Mouse (Mus musculus) forebrain, embryonic 14.5 days (tissue): ENCODE results near the gene Utf1. TPM values are rescaled to one million over a fixed set of nuclear protein-coding genes. Genes with fewer than 3 reads are reported as not detected.
A peak's percentile ranks its signal among the peaks of the same experiment; 100 is the strongest.

Source experiments
- ATAC-seq: fragments of 200-750 bp; cut with Nextera tagmentation; 2 replicates; pipeline ENCODE4 v1.8.0; 2017; ENCODE audit warnings: mild to moderate bottlenecking, moderate library complexity
- DNase-seq: peaks from one replicate; pipeline ENCODE4 v3.0.0-alpha.2; 2015; ENCODE audit warnings: low spot score
- H3K27ac ChIP-seq: fragments of 300-500 bp; sonication (generic); 2 replicates; pipeline ENCODE4 v1.5.1; 2014; ENCODE audit warnings: low read depth, mild to moderate bottlenecking, control low read depth, low read length, moderate library complexity
- H3K27me3 ChIP-seq: fragments of 300-500 bp; sonication (generic); replicated peaks from 2 replicates; pipeline ENCODE4 v1.6.1; 2014; ENCODE audit warnings: low read length, control low read depth, mixed read lengths; ENCODE audit not compliant: control insufficient read depth, insufficient read depth
- H3K36me3 ChIP-seq: fragments of 300-500 bp; sonication (generic); 2 replicates; pipeline ENCODE4 v1.6.1; 2014; ENCODE audit warnings: low read length, control low read depth; ENCODE audit not compliant: control insufficient read depth, insufficient read depth
- H3K4me1 ChIP-seq: fragments of 300-500 bp; sonication (generic); 2 replicates; pipeline ENCODE4 v1.6.1; 2014; ENCODE audit warnings: antibody characterized with exemption, low read length, control low read depth; ENCODE audit not compliant: control insufficient read depth, insufficient read depth
- H3K4me2 ChIP-seq: fragments of 300-500 bp; sonication (generic); 2 replicates; pipeline ENCODE4 v1.6.1; 2014; ENCODE audit warnings: mild to moderate bottlenecking, control low read depth, low read length
- H3K4me3 ChIP-seq: fragments of 300-500 bp; sonication (generic); 2 replicates; pipeline ENCODE4 v1.5.1; 2014; ENCODE audit warnings: low read depth, low read length, control low read depth
- H3K9ac ChIP-seq: fragments of 300-500 bp; sonication (generic); 2 replicates; pipeline ENCODE4 v1.6.1; 2014; ENCODE audit warnings: mild to moderate bottlenecking, low read length, control low read depth, moderate library complexity
- H3K9me3 ChIP-seq: fragments of 300-500 bp; sonication (generic); replicated peaks from 2 replicates; pipeline ENCODE4 v1.6.1; 2016; ENCODE audit warnings: low read length, control low read depth, mixed read lengths; ENCODE audit not compliant: control insufficient read depth
- whole genome bisulfite sequencing: fragments of 180-500 bp; shearing (Covaris S2); extraction: QIAGEN DNeasy Blood & Tissue Kit; methylation state at CpG from one replicate; pipeline ENCODE4 v1.1.7; 2014; 5-methylcytosine and 5-hydroxymethylcytosine counted together
- polyA plus RNA-seq: library from polyadenylated mRNA; unstranded; fragments of >200 nt; fragmentation: Nextera tagmentation; extraction: Ambion mirVana; gene quantifications from 2 replicates; pipeline ENCODE4 v1.2.1, GENCODE M21; 2014

Utf1 gene
- polyA plus RNA-seq, 1 experiment from 2014 or later: not detected

DNA sequence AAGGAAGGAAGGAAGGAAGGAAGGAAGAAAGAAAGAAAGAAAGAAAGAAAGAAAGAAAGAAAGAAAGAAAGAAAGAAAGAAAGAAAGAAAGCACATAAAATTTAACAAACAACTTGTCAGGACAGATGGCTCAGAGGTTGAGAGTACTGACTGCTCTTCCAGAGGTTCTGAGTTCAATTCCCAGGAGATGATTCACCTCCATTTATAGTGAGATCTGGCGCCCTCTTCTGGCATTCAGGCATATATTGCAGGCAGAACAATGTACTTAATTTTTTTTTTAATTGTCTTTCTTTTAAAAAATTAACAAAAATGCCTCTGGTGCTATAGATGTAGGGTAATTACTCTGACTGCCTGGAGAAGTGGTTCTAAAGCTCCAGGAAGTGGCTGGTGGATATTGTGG is 27.2 kb upstream of the Utf1 start:
- peak; percentile 53 for DNase-seq
- no peak for ATAC-seq
- H3K27me3 ChIP-seq: peaks cover 26% of the 10 kb centered on the region
- no peak overlapping the region for H3K4me2 ChIP-seq
- no peaks in the 10 kb centered on the region for H3K9me3 ChIP-seq
- H3K4me3 ChIP-seq: no peak overlapping the region
- H3K27ac ChIP-seq: no peak overlapping the region
- no peaks in the 10 kb centered on the region for H3K36me3 ChIP-seq
- H3K9ac ChIP-seq: no peak overlapping the region
- no peaks in the 10 kb centered on the region for H3K4me1 ChIP-seq
- WGBS: 0% methylated on average over 1 of the region's 1 CpGs

GRCm38 (mm10) chr7:139918262-139918661 is 25.3 kb upstream of the Utf1 start:
- peaks cover 22% of the 10 kb centered on the region for H3K27me3 ChIP-seq

GRCm38 (mm10) chr7:139930732-139931131 is 12.9 kb upstream of the Utf1 start:
- Histone ChIP-seq H3K4me3 (no peak overlapping the region), H3K36me3 (no peaks in the 10 kb centered on the region), H3K9ac (no peak overlapping the region), H3K4me2 (no peak overlapping the region), H3K27ac (no peak overlapping the region), H3K4me1 (no peaks in the 10 kb centered on the region), H3K27me3 (no peaks in the 10 kb centered on the region), H3K9me3 (no peaks in the 10 kb centered on the region)
- DNase-seq (peak; percentile 62), ATAC-seq (peak; percentile 55; the same call in 1 of the 2 replicates)
- 11% methylated on average over 11 of the region's 11 CpGs for WGBS

More at GRCm38 (mm10) chr7:139918262-139918661, 25.3 kb upstream of the Utf1 start:
- H3K4me2 ChIP-seq: no peak overlapping the region
- no peaks in the 10 kb centered on the region for H3K4me1 ChIP-seq
- H3K27ac ChIP-seq: no peak overlapping the region
- no peak overlapping the region for H3K9ac ChIP-seq
- no peak overlapping the region for H3K4me3 ChIP-seq
- 74% methylated on average over 4 of the region's 4 CpGs for WGBS
- DNase-seq: no peak
- no peak for ATAC-seq
- no peaks in the 10 kb centered on the region for H3K36me3 ChIP-seq
- no peaks in the 10 kb centered on the region for H3K9me3 ChIP-seq

DNA sequence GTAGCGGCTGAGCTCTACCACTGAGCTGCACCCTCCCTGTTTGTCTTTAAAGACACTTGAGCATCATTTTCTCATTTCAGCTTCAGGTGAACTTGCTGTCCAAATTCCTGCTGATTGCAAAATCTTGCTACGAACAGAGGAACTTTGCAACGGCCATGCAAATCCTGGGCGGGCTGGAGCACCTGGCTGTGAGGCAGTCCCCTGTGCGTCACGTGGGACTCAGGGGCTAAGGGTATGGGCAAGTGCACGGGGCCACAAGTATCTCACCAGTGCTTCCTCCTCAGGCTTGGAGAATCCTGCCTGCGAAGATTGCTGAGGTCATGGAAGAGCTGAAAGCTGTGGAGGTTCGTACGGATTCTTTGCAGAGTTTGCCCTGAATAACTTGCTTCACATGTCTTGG is 6.9 kb upstream of the Utf1 start:
- no peaks in the 10 kb centered on the region for H3K4me1 ChIP-seq
- WGBS: 92% methylated on average over 10 of the region's 10 CpGs
- H3K4me3 ChIP-seq: no peak overlapping the region
- ATAC-seq (no peak), DNase-seq (no peak)
- no peak overlapping the region for H3K27ac ChIP-seq
- H3K36me3 ChIP-seq: no peaks in the 10 kb centered on the region
- H3K9me3 ChIP-seq: no peaks in the 10 kb centered on the region
- H3K9ac ChIP-seq: no peak overlapping the region
- no peak overlapping the region for H3K4me2 ChIP-seq
- peaks cover 4% of the 10 kb centered on the region for H3K27me3 ChIP-seq

DNA sequence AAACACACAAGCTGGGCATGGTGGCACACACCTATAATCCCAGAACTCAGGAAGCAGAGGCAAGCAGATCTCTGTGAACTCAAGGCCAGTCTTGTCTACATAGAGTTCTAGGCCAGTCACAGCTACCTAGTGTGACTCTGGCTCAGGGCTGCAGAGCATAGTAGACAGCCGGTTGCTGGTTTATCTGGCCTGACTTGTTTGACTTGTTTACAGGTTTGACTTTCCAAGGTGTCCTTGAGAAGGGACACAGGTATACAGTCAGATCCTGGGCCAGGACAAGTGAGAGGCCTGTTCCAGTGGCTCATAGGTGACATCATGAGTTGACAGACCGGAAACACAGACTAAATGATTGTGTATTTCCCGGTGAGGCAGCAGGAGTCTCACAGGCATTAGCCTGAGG is 6.5 kb upstream of the Utf1 start:
- H3K27ac ChIP-seq: no peak overlapping the region
- H3K36me3 ChIP-seq: no peaks in the 10 kb centered on the region
- no peak for DNase-seq
- ATAC-seq: no peak
- H3K27me3 ChIP-seq: peaks cover 8% of the 10 kb centered on the region
- no peak overlapping the region for H3K4me2 ChIP-seq
- H3K4me1 ChIP-seq: no peaks in the 10 kb centered on the region
- H3K9ac ChIP-seq: no peak overlapping the region
- WGBS: 78% methylated on average over 3 of the region's 3 CpGs
- no peaks in the 10 kb centered on the region for H3K9me3 ChIP-seq
- H3K4me3 ChIP-seq: no peak overlapping the region

DNA sequence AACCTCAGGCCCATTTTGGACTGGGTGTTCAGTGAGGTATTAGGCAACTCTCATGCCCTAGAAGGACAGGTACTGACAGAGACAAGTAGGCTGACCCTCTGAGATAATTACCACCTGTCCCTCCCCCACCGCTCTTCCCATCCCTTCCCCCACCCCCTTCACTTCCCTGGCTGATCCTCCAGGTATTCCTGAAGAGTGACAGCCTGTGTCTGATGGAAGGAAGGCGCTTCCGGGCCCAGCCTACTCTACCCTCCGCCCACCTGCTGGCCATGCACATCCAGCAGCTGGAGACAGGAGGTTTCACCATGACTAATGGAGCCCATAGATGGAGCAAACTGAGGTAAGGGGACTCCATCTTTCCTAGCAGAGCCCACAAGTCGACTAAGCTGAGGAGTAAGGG is 5.8 kb upstream of the Utf1 start:
- Histone ChIP-seq H3K27ac (no peak overlapping the region), H3K4me2 (no peak overlapping the region), H3K4me1 (no peaks in the 10 kb centered on the region), H3K36me3 (no peaks in the 10 kb centered on the region), H3K4me3 (no peak overlapping the region), H3K27me3 (peaks cover 15% of the 10 kb centered on the region), H3K9ac (no peak overlapping the region), H3K9me3 (no peaks in the 10 kb centered on the region)
- 74% methylated on average over 5 of the region's 5 CpGs for WGBS
- no peak for DNase-seq
- ATAC-seq: no peak

DNA sequence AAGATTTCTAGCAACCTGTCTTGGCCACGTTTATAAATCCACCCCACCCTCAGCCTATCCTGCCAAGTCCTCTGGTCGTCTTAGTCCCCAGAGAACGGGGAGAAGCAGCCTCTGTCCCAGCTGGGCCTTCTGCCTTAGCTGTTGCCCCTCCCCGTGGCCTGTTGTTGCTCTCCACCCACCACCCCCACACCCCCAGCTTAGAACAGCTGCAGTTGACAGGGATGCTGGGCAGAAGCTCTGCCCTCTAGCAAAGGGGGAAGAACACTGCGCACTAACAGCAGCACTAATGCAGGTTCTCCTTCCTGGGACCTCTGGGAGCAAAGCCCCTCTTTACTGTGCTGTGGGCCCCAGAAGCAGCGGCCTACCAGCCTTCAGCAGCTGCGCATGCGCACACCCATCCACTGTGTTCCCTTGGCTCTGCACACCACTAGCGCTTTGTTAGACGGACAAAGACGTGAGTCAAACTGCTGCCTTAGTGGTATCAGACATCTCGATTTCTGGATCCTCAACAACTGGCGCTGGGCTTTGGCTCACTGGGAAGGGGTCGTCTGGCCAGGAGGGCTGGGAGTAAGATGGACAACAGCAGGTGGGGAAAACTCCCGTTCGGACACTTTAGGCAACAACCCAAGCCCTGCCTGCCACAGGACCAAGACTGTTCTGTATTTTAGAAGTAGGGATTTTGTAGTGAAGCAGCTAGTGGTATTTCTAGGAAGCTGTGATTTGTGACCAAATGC is 2.9 kb upstream of the Utf1 start:
- whole genome bisulfite sequencing: 59% methylated on average over 16 of the region's 16 CpGs
- no peaks in the 10 kb centered on the region for H3K36me3 ChIP-seq
- H3K9ac ChIP-seq: no peak overlapping the region
- DNase-seq (no peak), ATAC-seq (no peak)
- H3K9me3 ChIP-seq: no peaks in the 10 kb centered on the region
- H3K27me3 ChIP-seq: peaks cover 43% of the 10 kb centered on the region
- no peak overlapping the region for H3K4me3 ChIP-seq
- H3K4me2 ChIP-seq: no peak overlapping the region
- H3K27ac ChIP-seq: no peak overlapping the region
- H3K4me1 ChIP-seq: no peaks in the 10 kb centered on the region

DNA sequence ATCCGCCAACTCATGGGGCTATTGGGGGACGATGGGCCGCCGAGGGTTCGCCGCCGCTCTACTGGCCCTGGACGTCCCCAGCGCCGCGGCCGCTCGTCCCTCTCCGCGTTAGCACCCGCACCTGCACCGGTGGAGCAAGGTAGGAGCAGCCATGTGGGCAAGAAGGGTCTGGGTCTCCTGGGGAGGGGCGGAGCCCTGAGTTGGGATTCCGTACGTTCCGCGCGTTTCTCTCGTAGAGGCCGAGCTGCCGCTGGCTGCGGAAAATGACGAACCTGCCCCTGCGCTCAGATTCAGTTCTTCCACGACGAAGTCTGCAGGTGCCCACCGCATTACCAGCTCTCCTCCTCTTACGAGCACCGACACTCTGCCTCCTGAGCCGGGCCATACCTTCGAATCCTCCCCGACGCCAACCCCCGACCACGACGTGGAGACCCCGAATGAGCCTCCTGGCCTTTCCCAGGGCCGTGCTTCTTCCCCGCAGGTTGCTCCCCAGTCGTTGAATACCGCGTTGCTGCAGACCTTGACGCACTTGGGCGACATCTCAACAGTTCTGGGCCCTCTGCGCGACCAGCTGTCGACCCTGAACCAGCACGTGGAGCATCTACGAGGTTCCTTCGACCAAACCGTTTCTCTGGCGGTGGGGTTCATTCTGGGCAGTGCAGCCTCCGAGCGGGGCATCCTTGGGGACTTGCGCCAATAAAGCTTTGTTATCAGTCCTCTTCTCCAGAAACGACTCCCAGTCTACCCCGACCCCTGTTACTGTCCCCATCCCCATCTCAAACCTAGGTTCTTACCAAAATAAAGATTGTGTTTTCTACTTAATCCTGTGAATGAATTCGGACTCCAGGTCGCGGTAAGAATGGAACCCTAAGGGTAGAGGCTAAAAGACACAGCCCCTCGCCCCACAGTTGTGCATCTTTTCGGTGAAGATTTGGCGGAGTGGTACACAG is 977 bp downstream of the Utf1 start:
- Histone ChIP-seq H3K27ac (no peak overlapping the region), H3K36me3 (no peaks in the 10 kb centered on the region), H3K4me2 (peak overlapping the region; percentile 51), H3K9me3 (no peaks in the 10 kb centered on the region), H3K4me3 (peak overlapping the region; percentile 29), H3K27me3 (peaks cover 70% of the 10 kb centered on the region), H3K4me1 (no peaks in the 10 kb centered on the region), H3K9ac (no peak overlapping the region)
- DNase-seq (no peak), ATAC-seq (no peak)
- 3% methylated on average over 68 of the region's 68 CpGs for WGBS

DNA sequence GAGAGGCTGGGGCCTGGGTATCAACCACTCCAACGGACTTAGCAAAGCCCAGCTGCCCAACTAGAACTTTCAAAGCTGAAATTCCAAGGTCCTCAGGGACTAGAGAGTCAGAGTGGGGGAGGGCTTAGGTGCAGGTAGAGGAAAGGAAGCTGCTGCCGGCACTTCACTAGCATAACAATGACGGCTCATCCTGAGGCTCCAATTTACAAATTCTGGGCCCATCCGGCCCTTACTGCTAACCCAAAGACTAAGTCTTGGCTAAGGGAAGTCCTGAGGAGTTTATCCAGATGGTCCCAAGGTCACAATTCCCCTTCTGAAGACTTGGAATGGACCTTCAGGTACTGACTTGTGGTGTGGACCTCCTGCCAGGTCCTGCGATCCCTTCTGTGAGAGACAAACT is 1.9 kb downstream of the Utf1 start:
- Histone ChIP-seq H3K4me2 (no peak overlapping the region), H3K4me3 (no peak overlapping the region), H3K4me1 (peaks cover 4% of the 10 kb centered on the region), H3K9ac (no peak overlapping the region), H3K9me3 (no peaks in the 10 kb centered on the region), H3K27ac (no peak overlapping the region), H3K36me3 (no peaks in the 10 kb centered on the region), H3K27me3 (peaks cover 78% of the 10 kb centered on the region)
- ATAC-seq (no peak), DNase-seq (no peak)
- WGBS: 10% methylated on average over 5 of the region's 5 CpGs
